Mouse (Mus musculus) hindbrain, embryonic 12.5 days (tissue): ENCODE results near the gene Samd4. TPM values are rescaled to one million over a fixed set of nuclear protein-coding genes. Genes with fewer than 3 reads are reported as not detected.

Experiments used
- ATAC-seq: fragments of 200-750 bp; cut with Nextera tagmentation; 2 replicates; pipeline ENCODE4 v1.8.0; 2017; ENCODE audit warnings: moderate TSS enrichment; ENCODE audit not compliant: low FRiP score
- H3K27ac ChIP-seq: fragments of 300-500 bp; sonication (generic); 2 replicates; pipeline ENCODE4 v1.5.1; 2016; ENCODE audit warnings: mild to moderate bottlenecking
- H3K27me3 ChIP-seq: fragments of 300-500 bp; sonication (generic); 2 replicates; pipeline ENCODE4 v1.6.1; 2016; ENCODE audit warnings: mild to moderate bottlenecking
- H3K36me3 ChIP-seq: fragments of 300-500 bp; sonication (generic); 2 replicates; pipeline ENCODE4 v1.6.1; 2016; ENCODE audit warnings: mild to moderate bottlenecking
- H3K4me1 ChIP-seq: fragments of 300-500 bp; sonication (generic); 2 replicates; pipeline ENCODE4 v1.6.1; 2016
- H3K4me2 ChIP-seq: fragments of 300-500 bp; sonication (generic); replicated peaks from 2 replicates; pipeline ENCODE4 v1.6.1; 2016; ENCODE audit warnings: mild to moderate bottlenecking
- H3K4me3 ChIP-seq: fragments of 300-500 bp; sonication (generic); 2 replicates; pipeline ENCODE4 v1.5.1; 2016; ENCODE audit warnings: mild to moderate bottlenecking
- H3K9ac ChIP-seq: fragments of 300-500 bp; sonication (generic); 2 replicates; pipeline ENCODE4 v1.6.1; 2016; ENCODE audit warnings: mild to moderate bottlenecking, moderate library complexity
- H3K9me3 ChIP-seq: fragments of 300-500 bp; sonication (generic); replicated peaks from 2 replicates; pipeline ENCODE4 v1.6.1; 2016; ENCODE audit warnings: mild to moderate bottlenecking
- WGBS: fragments of 180-500 bp; shearing (Covaris S2); methylation state at CpG from one replicate; pipeline ENCODE4 v1.1.7; 2016; 5-methylcytosine and 5-hydroxymethylcytosine counted together
- polyA plus RNA-seq: library from polyadenylated mRNA; unstranded; fragments of >200 nt; fragmentation: Nextera tagmentation; extraction: Ambion mirVana; gene quantifications from 2 replicates; pipeline ENCODE4 v1.2.1, GENCODE M21; 2016

Gene Samd4
- polyA plus RNA-seq, 1 experiment from 2014 or later: 7.0 TPM

DNA sequence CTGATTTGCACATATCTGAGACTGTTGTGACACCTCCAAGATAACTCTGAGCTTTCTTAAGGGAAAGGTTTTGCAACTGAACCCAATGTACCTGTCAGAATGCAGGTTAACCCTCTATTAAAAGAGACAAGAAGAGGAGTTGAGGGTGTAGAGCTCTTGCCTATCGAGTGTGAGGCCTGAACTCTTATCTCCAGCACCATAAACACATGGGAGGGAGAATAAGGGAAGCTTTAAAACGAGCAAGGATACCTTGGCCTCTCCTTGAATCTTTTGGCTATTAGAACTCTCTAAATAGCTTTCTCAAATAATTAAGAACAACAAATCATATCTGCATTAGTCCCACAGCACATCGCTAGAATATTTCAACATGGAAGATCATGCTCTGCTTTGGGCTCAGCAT lies 135.0 kb downstream of the Samd4 start:
- H3K9me3 ChIP-seq: no peaks in the 10 kb centered on the region
- no peak overlapping the region for H3K27ac ChIP-seq
- ATAC-seq: no peak
- WGBS: 87% methylated on average over 3 of the region's 3 CpGs
- H3K27me3 ChIP-seq: no peaks in the 10 kb centered on the region
- H3K36me3 ChIP-seq: no peaks in the 10 kb centered on the region
- H3K4me2 ChIP-seq: no peak overlapping the region
- peaks cover 3% of the 10 kb centered on the region; the same call in 1 of the 2 replicates for H3K4me1 ChIP-seq
- H3K4me3 ChIP-seq: no peak overlapping the region
- H3K9ac ChIP-seq: no peak overlapping the region

DNA sequence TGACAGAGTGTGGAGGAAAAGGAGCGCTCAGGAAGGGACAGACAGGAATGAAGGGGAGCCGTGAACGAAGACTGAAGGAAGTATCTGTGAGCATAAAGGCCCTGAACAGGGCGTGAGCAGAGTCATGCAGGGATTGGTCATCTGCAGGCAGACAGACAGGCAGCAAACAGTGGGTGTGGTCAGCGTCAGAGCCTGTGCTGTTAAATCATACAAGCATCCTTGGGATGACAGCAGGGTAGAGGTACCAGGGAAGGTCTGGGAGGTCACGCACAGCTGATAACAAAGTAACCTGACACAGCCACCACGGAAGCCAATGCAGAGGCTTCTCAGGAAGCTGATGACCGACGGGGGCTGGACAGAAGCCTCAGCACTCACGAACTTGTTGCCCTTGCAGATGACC lies 138.2 kb downstream of the Samd4 start:
- H3K4me3 ChIP-seq: no peak overlapping the region
- H3K4me2 ChIP-seq: no peak overlapping the region
- WGBS: 62% methylated on average over 10 of the region's 10 CpGs
- no peaks in the 10 kb centered on the region for H3K36me3 ChIP-seq
- H3K27ac ChIP-seq: no peak overlapping the region
- no peaks in the 10 kb centered on the region for H3K9me3 ChIP-seq
- H3K4me1 ChIP-seq: peaks cover 3% of the 10 kb centered on the region; the same call in 1 of the 2 replicates
- ATAC-seq: no peak
- H3K9ac ChIP-seq: no peak overlapping the region
- no peaks in the 10 kb centered on the region for H3K27me3 ChIP-seq

DNA sequence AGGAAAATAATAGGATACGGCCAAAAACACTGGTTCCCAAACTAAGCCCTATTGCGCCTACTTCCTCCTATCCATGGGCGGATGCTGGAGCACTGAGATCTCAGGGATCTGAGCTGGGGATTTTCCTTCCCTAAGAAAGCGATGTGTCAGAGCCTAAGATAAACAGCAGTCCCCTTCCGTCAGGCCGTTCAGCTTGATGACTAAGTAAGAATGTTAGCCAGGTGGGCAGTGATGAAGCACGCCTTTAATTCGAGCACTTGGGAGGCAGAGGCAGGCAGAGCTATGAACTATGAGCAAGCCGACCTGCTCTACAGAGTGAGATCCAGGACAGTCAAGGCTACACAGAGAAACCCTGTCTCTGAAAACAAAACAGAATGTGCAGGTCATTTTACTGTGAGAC lies 140.9 kb downstream of the Samd4 start:
- no peak overlapping the region for H3K4me3 ChIP-seq
- no peaks in the 10 kb centered on the region for H3K27me3 ChIP-seq
- no peaks in the 10 kb centered on the region for H3K9me3 ChIP-seq
- H3K4me2 ChIP-seq: no peak overlapping the region
- no peaks in the 10 kb centered on the region for H3K36me3 ChIP-seq
- ATAC-seq: no peak
- no peak overlapping the region for H3K9ac ChIP-seq
- WGBS: 93% methylated on average over 9 of the region's 9 CpGs
- no peak overlapping the region for H3K27ac ChIP-seq
- H3K4me1 ChIP-seq: peaks cover 3% of the 10 kb centered on the region; the same call in 1 of the 2 replicates

DNA sequence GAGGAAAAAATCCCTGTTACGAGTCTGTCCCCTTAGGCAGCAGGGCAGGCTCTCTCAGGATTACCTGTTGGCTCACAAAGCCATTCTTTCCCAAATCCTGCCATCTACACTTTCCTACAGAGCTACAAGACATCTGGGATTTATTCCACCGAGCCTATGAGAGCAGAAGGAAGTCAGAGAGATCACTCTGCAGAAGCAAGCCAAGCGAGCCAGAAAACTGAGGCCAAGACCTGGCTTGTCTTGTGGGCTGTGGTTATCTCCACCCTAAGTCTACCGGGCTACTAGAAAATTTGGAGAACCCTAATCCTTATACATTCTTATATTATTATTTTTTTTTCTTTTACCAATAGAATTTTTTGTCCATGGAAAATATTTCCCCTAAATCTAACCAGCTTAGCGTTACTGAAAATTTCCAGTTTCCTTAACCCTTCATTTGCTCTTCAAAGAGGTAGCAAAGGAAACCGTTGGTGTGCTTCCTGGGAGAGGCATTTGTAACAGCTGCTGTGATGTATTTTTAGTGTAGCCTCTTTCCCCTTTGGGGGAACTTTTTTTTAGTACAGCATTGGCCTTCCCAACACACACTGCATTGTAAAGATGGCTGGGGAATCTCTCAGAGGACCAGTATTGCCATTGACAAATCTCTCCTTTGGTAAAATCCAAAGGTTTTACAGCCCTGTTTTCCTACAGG lies 144.9 kb downstream of the Samd4 start:
- peaks cover 3% of the 10 kb centered on the region; the same call in 1 of the 2 replicates for H3K4me1 ChIP-seq
- no peak for ATAC-seq
- no peak overlapping the region for H3K9ac ChIP-seq
- WGBS: 77% methylated on average over 6 of the region's 6 CpGs
- no peak overlapping the region for H3K4me2 ChIP-seq
- H3K9me3 ChIP-seq: no peaks in the 10 kb centered on the region
- no peaks in the 10 kb centered on the region for H3K36me3 ChIP-seq
- H3K4me3 ChIP-seq: no peak overlapping the region
- H3K27ac ChIP-seq: no peak overlapping the region
- no peaks in the 10 kb centered on the region for H3K27me3 ChIP-seq

DNA sequence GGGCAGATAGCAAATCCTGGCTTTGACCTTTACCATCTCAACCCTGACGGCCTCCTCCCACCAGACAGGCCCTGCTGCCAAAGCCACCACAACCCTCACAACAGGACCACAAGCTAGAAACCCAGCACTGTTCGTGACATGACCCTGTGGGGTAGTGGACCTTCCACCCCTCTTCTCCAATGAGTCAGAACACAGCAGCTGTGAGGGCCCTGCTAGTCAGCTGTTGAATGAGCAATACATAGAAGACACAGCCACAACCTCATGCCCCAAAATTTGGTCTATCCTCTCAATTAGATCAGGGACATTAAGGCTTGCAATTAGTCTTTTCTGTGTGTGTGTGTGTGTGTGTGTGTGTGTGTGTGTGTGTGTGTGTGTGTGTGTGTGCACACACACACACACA lies 148.9 kb downstream of the Samd4 start:
- 73% methylated on average over 2 of the region's 2 CpGs for WGBS
- no peak overlapping the region for H3K4me2 ChIP-seq

DNA sequence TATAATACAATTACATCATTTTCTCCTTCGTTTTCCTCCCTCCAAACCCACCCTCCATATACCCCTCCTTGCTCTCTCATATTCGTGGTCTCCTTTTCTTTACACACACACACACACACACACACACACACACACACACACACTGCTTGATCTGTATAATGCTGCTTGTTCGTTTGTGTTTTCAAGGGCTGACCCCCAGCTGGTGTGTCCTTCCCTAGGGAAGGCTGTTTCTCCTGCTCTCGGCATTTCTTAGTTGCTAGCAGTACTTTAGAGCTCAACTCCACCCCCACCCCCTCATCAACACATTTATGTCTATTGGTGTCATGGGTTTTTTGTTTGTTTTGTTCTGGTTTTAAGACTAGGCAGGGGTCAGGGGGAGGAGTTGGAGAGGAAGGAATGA lies 149.5 kb downstream of the Samd4 start:
- 30% methylated on average over 4 of the region's 4 CpGs for WGBS
- H3K9ac ChIP-seq: no peak overlapping the region
- no peak overlapping the region for H3K27ac ChIP-seq

More for the DNA sequence above, 148.9 kb downstream of the Samd4 start:
- Histone ChIP-seq H3K36me3 (no peaks in the 10 kb centered on the region), H3K4me1 (peaks cover 3% of the 10 kb centered on the region; the same call in 1 of the 2 replicates), H3K27me3 (no peaks in the 10 kb centered on the region), H3K9me3 (no peaks in the 10 kb centered on the region), H3K27ac (no peak overlapping the region), H3K9ac (no peak overlapping the region), H3K4me3 (no peak overlapping the region)
- no peak for ATAC-seq

DNA sequence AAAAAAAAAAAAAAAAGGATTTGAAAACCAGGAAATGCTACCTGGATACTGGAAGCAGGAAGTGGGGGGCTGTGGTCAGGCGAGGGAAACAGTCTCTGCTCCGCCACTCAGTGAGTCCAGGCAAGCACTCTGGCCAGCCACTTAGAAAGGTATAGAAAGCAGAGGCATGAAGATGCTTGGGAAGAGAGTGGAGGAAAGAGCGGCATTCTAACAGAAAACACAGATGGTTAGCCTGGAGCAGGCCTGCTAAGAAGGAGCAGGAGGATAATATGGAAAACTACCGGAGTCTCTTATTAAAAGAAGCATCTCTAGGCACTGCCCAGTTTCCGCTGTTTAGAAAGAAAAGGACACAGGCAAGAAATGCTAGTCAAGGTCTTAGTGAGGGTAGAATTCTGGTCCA lies 150.8 kb downstream of the Samd4 start:
- 84% methylated on average over 5 of the region's 5 CpGs for WGBS
- Histone ChIP-seq H3K27me3 (no peaks in the 10 kb centered on the region), H3K9me3 (no peaks in the 10 kb centered on the region), H3K4me2 (no peak overlapping the region), H3K36me3 (no peaks in the 10 kb centered on the region), H3K4me3 (no peak overlapping the region), H3K27ac (no peak overlapping the region), H3K9ac (no peak overlapping the region), H3K4me1 (peaks cover 3% of the 10 kb centered on the region; the same call in 1 of the 2 replicates)
- no peak for ATAC-seq

More for the DNA sequence above, 149.5 kb downstream of the Samd4 start:
- no peak overlapping the region for H3K4me2 ChIP-seq
- peaks cover 3% of the 10 kb centered on the region; the same call in 1 of the 2 replicates for H3K4me1 ChIP-seq
- no peak overlapping the region for H3K4me3 ChIP-seq
- no peaks in the 10 kb centered on the region for H3K9me3 ChIP-seq
- no peak for ATAC-seq
- H3K36me3 ChIP-seq: no peaks in the 10 kb centered on the region
- H3K27me3 ChIP-seq: no peaks in the 10 kb centered on the region

DNA sequence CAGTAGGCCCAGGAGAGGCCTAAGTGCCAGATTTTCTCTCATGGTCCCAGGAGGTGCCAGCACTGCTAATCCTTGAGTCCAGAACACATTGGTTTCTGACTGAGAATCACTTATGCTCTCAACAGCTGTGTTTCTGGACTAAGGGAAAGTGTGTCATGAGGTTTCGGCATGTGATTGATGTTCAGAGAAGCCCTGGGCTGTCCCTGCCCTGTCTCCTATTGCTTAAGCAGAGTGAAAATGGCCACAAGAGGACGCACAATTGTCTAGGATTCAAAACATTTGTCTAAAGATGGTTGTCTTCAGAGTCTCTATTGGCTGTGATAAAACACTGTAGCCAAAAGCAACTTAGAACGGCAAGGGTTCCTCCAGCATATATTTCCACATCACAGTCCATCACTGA lies 159.0 kb downstream of the Samd4 start:
- H3K27me3 ChIP-seq: no peaks in the 10 kb centered on the region

DNA sequence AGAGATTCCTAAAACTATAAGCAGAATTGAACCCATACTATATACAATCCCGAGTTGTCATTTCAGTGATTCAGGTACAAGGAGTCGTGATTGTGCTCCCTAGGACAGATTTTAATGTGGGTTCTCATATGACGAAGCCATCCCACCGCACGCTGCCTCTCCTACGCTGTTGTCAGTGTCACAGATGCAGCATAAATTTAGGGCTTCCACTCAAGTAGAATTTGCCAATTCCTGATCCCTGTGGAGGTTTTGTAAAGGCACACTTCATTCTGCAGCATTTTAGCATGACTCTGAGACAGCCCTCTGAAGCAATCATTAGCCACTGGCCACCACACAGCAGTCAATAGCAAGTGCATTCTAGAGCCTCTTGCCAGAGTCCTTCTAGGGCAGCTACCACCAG lies 166.4 kb downstream of the Samd4 start:
- H3K36me3 ChIP-seq: no peaks in the 10 kb centered on the region
- no peak overlapping the region for H3K4me2 ChIP-seq
- WGBS: 91% methylated on average over 6 of the region's 6 CpGs
- no peak for ATAC-seq
- H3K4me3 ChIP-seq: no peak overlapping the region
- no peaks in the 10 kb centered on the region for H3K4me1 ChIP-seq
- H3K9ac ChIP-seq: no peak overlapping the region
- H3K27me3 ChIP-seq: no peaks in the 10 kb centered on the region
- H3K27ac ChIP-seq: no peak overlapping the region
- H3K9me3 ChIP-seq: no peaks in the 10 kb centered on the region

More for the DNA sequence above, 159.0 kb downstream of the Samd4 start:
- no peak for ATAC-seq
- H3K4me3 ChIP-seq: no peak overlapping the region
- 89% methylated on average over 3 of the region's 3 CpGs for WGBS
- H3K4me2 ChIP-seq: no peak overlapping the region
- no peaks in the 10 kb centered on the region for H3K9me3 ChIP-seq
- H3K9ac ChIP-seq: no peak overlapping the region
- H3K4me1 ChIP-seq: no peaks in the 10 kb centered on the region
- H3K36me3 ChIP-seq: no peaks in the 10 kb centered on the region
- no peak overlapping the region for H3K27ac ChIP-seq

DNA sequence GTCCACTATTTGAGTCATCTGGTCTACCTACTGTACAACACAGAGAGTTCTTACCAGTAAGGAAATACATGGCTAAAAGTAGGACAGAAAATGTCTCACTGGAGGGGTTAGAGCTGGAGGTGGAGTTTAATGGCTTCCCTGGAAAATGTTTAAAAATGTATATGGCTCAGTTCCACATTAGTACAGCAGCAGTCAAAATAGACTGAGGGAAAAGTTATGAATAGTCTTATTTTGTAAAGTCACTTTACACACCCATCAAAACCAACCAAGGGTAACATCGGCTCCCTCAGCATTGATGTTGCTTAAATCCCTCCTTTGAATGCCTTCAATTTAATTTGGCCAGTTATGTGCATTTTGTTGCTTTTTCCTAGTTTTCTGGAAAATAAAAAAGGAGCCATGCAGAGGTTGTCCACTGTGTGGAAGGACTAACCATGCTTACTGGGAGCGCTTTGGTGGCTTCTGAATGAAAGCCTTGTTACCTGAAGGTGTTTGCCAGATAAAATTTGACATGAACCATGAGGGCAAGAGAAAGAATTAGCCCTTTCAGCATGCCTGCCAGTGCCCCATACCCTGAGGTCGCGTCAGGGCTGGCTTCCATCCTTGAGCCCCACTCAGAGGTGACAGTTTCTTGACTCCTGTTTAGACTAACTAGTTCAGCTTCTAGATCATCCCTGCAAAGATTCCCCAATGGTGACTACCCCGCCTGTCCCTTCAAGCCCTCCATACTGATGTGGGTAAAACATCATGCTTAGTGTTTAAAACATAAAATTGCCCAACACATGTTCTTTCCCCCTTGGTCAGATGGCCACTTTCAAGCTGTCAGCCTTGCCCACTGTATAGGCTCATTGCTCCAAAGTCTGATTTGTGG lies 169.3 kb downstream of the Samd4 start:
- H3K27me3 ChIP-seq: no peaks in the 10 kb centered on the region
- no peak overlapping the region for H3K4me3 ChIP-seq
- 88% methylated on average over 5 of the region's 5 CpGs for WGBS
- no peaks in the 10 kb centered on the region for H3K36me3 ChIP-seq
- H3K4me1 ChIP-seq: no peaks in the 10 kb centered on the region
- no peaks in the 10 kb centered on the region for H3K9me3 ChIP-seq
- no peak for ATAC-seq
- no peak overlapping the region for H3K4me2 ChIP-seq
- no peak overlapping the region for H3K27ac ChIP-seq
- H3K9ac ChIP-seq: no peak overlapping the region

DNA sequence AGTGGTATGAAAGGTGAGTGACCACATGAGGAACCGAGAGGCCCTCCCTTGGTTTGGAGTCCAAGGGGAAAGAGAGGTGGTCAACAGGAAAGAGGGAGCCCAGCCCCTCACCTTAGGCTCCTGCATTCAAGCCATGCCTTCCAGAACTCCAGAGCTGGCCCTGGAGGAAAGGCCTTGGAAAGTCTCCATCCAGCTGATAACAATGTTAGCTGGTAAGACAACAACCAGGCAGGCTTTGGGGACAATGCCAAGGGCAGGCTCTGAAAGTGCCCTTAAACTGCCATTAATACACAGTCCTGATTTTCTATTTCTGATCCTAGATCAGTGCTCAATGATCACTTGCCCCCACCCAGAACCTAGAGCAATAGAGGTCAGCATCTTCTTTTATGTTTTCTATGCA lies 170.4 kb downstream of the Samd4 start:
- Histone ChIP-seq H3K9ac (no peak overlapping the region), H3K36me3 (no peaks in the 10 kb centered on the region), H3K27me3 (no peaks in the 10 kb centered on the region), H3K9me3 (no peaks in the 10 kb centered on the region), H3K27ac (no peak overlapping the region), H3K4me2 (no peak overlapping the region), H3K4me1 (0 out of 2 replicates have a peak, but pooled peaks cover 2% of the 10 kb centered on the region), H3K4me3 (no peak overlapping the region)
- 92% methylated on average over 1 of the region's 1 CpGs for WGBS
- no peak for ATAC-seq

DNA sequence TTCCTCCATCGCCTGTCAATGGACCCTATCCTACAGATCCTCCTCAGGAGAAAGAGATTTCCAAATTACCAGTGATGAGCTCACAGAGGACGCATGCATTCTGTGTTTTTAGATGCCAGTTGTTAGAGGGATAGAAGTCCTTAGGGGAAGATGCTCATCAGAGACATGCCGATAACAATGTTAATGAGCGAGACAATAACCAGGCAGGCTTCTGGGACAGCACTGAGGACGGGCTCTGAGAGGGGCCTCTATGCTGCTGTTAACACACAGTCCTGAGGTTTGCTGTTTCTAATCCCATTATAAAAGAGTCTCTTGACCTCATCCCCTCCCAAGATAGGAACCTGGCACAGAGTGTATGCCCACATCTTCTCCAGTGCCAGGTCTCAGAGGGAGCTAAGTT lies 171.2 kb downstream of the Samd4 start:
- no peaks in the 10 kb centered on the region for H3K27me3 ChIP-seq
- H3K4me3 ChIP-seq: no peak overlapping the region
- H3K27ac ChIP-seq: no peak overlapping the region
- WGBS: 79% methylated on average over 5 of the region's 5 CpGs
- H3K9me3 ChIP-seq: no peaks in the 10 kb centered on the region
- no peak overlapping the region for H3K9ac ChIP-seq
- H3K4me2 ChIP-seq: no peak overlapping the region
- no peaks in the 10 kb centered on the region for H3K36me3 ChIP-seq
- no peak for ATAC-seq
- H3K4me1 ChIP-seq: 0 out of 2 replicates have a peak, but pooled peaks cover 2% of the 10 kb centered on the region
